Mouse (Mus musculus): ENCODE results near the gene Mcub.

- TF ChIP-seq CTCF (IDR thresholded peaks at IDR 0.05; ENCODE audit: low read depth) (no peak), EP300 (IDR thresholded peaks at IDR 0.05; ENCODE audit: low read depth) (peak; percentile 87)
Observed at GRCm38 (mm10) chr3:129946217-129946914, 23.6 kb downstream of the Mcub start.
